Mouse (Mus musculus) kidney, adult 2 months (tissue): ENCODE measurements around the gene Ggps1.

Experiments
- CTCF ChIP-seq: fragments of 200-500 bp; conservative IDR thresholded peaks from 2 replicates; pipeline ENCODE4 v1.5.1; 2011; ENCODE audit warnings: low read depth, mild to moderate bottlenecking, control low read depth, low read length, moderate library complexity, mixed read lengths; ENCODE audit not compliant: insufficient read depth, insufficient read length
- POLR2A ChIP-seq: fragments of 200-500 bp; IDR thresholded peaks from one replicate; pipeline ENCODE4 v1.6.1; 2011; ENCODE audit warnings: low read depth, low read length, control low read depth

DNA sequence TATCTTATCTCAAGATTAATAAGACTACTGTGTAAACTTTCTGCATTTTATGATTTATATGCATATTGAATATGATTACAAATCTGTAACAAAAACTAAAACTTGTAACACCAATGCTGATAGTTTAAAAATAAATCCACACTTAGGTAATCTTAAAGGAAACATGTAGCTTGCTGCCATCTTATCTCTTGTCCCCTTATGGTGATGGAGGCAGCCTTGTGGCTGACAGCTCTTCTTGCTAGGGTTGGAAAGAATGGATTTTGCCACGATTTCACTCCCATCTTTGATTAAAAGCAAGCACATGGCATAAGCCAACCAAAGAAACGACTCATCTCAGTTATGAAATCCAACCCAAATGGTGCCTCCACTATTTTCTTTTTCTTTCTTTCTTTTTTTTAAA, 18.8 kb downstream of the Ggps1 start:
- no peak for TF ChIP-seq POLR2A
- no peak for TF ChIP-seq CTCF
